Mouse (Mus musculus): Measurements from ENCODE around the gene Pex13. TPM values are rescaled to one million over a fixed set of nuclear protein-coding genes. Genes with fewer than 3 reads are reported as not detected.

Pex13 gene
- polyA plus RNA-seq, 1 experiment from 2014 or later: 10.0 TPM

- H3K4me2 ChIP-seq (ENCODE audit: low read depth, low read length): no peak overlapping the region
- H3K9ac ChIP-seq (ENCODE audit: low read depth, low read length): no peak overlapping the region
- no peak for ATAC-seq (ENCODE audit: low read depth)
Measured at GRCm38 (mm10) chr11:23664232-23664631, 1.5 kb downstream of the Pex13 start.

GRCm38 (mm10) chr11:23657791-23658190 is 8.0 kb downstream of the Pex13 start:
- 61% methylated on average over 2 of the region's 2 CpGs for WGBS (ENCODE audit: insufficient replicate concordance)

More at GRCm38 (mm10) chr11:23664232-23664631, 1.5 kb downstream of the Pex13 start:
- H3K27ac ChIP-seq (ENCODE audit: low read length): no peak overlapping the region
- no peaks in the 10 kb centered on the region for H3K27me3 ChIP-seq (ENCODE audit: control insufficient read depth, insufficient read depth, low read depth, low read length)
- no peaks in the 10 kb centered on the region for H3K36me3 ChIP-seq (ENCODE audit: control insufficient read depth, insufficient read depth)
- no peak overlapping the region for H3K4me3 ChIP-seq (ENCODE audit: low read depth, low read length)
- no peaks in the 10 kb centered on the region for H3K9me3 ChIP-seq (replicated peaks; ENCODE audit: control insufficient read depth, low read length)
- peaks cover 4% of the 10 kb centered on the region for H3K4me1 ChIP-seq (ENCODE audit: control insufficient read depth, low read depth, low read length)

GRCm38 (mm10) chr11:23653666-23654065 is 12.1 kb downstream of the Pex13 start:
- Histone ChIP-seq H3K4me1 (ENCODE audit: control insufficient read depth, low read depth, low read length) (no peaks in the 10 kb centered on the region; the same call in 1 of the 2 replicates), H3K9me3 (replicated peaks; ENCODE audit: control insufficient read depth, low read length) (no peaks in the 10 kb centered on the region), H3K9ac (ENCODE audit: low read depth, low read length) (no peak overlapping the region), H3K4me3 (ENCODE audit: low read depth, low read length) (no peak overlapping the region), H3K36me3 (ENCODE audit: control insufficient read depth, insufficient read depth) (no peaks in the 10 kb centered on the region), H3K27ac (ENCODE audit: low read length) (no peak overlapping the region), H3K4me2 (ENCODE audit: low read depth, low read length) (no peak overlapping the region), H3K27me3 (ENCODE audit: control insufficient read depth, insufficient read depth, low read depth, low read length) (no peaks in the 10 kb centered on the region)
- ATAC-seq (ENCODE audit: low read depth): no peak
- WGBS (ENCODE audit: insufficient replicate concordance): 63% methylated on average over 3 of the region's 3 CpGs

More at GRCm38 (mm10) chr11:23657791-23658190, 8.0 kb downstream of the Pex13 start:
- H3K9me3 ChIP-seq (replicated peaks; ENCODE audit: control insufficient read depth, low read length): no peaks in the 10 kb centered on the region
- no peaks in the 10 kb centered on the region for H3K27me3 ChIP-seq (ENCODE audit: control insufficient read depth, insufficient read depth, low read depth, low read length)
- no peaks in the 10 kb centered on the region; the same call in 1 of the 2 replicates for H3K4me1 ChIP-seq (ENCODE audit: control insufficient read depth, low read depth, low read length)
- H3K9ac ChIP-seq (ENCODE audit: low read depth, low read length): no peak overlapping the region
- ATAC-seq (ENCODE audit: low read depth): no peak
- H3K4me3 ChIP-seq (ENCODE audit: low read depth, low read length): no peak overlapping the region
- H3K36me3 ChIP-seq (ENCODE audit: control insufficient read depth, insufficient read depth): no peaks in the 10 kb centered on the region
- no peak overlapping the region for H3K27ac ChIP-seq (ENCODE audit: low read length)
- H3K4me2 ChIP-seq (ENCODE audit: low read depth, low read length): no peak overlapping the region

- H3K4me1 ChIP-seq (ENCODE audit: control insufficient read depth, low read depth, low read length): no peaks in the 10 kb centered on the region
- H3K9me3 ChIP-seq (replicated peaks; ENCODE audit: control insufficient read depth, low read length): no peaks in the 10 kb centered on the region
- H3K4me3 ChIP-seq (ENCODE audit: low read depth, low read length): no peak overlapping the region
- WGBS (ENCODE audit: insufficient replicate concordance): 69% methylated on average over 3 of the region's 3 CpGs
- no peak overlapping the region for H3K4me2 ChIP-seq (ENCODE audit: low read depth, low read length)
- no peak overlapping the region for H3K27ac ChIP-seq (ENCODE audit: low read length)
- no peak for ATAC-seq (ENCODE audit: low read depth)
- H3K36me3 ChIP-seq (ENCODE audit: control insufficient read depth, insufficient read depth): no peaks in the 10 kb centered on the region
- no peak overlapping the region for H3K9ac ChIP-seq (ENCODE audit: low read depth, low read length)
- H3K27me3 ChIP-seq (ENCODE audit: control insufficient read depth, insufficient read depth, low read depth, low read length): no peaks in the 10 kb centered on the region
Measured at GRCm38 (mm10) chr11:23647835-23648234, 17.9 kb downstream of the Pex13 start.

- Histone ChIP-seq H3K27me3 (ENCODE audit: control insufficient read depth, insufficient read depth, low read depth, low read length) (no peaks in the 10 kb centered on the region), H3K4me3 (ENCODE audit: low read depth, low read length) (no peak overlapping the region), H3K36me3 (ENCODE audit: control insufficient read depth, insufficient read depth) (no peaks in the 10 kb centered on the region), H3K9ac (ENCODE audit: low read depth, low read length) (no peak overlapping the region), H3K4me2 (ENCODE audit: low read depth, low read length) (no peak overlapping the region), H3K27ac (ENCODE audit: low read length) (no peak overlapping the region), H3K4me1 (ENCODE audit: control insufficient read depth, low read depth, low read length) (no peaks in the 10 kb centered on the region), H3K9me3 (replicated peaks; ENCODE audit: control insufficient read depth, low read length) (no peaks in the 10 kb centered on the region)
- ATAC-seq (ENCODE audit: low read depth): no peak
Measured at GRCm38 (mm10) chr11:23647431-23647830, 18.3 kb downstream of the Pex13 start.

GRCm38 (mm10) chr11:23634573-23634972 is 31.2 kb downstream of the Pex13 start:
- peaks cover 12% of the 10 kb centered on the region for H3K4me1 ChIP-seq (ENCODE audit: control insufficient read depth, low read depth, low read length)
- no peaks in the 10 kb centered on the region; the same call in 1 of the 2 replicates for H3K36me3 ChIP-seq (ENCODE audit: control insufficient read depth, insufficient read depth)
- no peaks in the 10 kb centered on the region for H3K9me3 ChIP-seq (replicated peaks; ENCODE audit: control insufficient read depth, low read length)
- H3K27ac ChIP-seq (ENCODE audit: low read length): no peak overlapping the region
- ATAC-seq (ENCODE audit: low read depth): no peak
- H3K27me3 ChIP-seq (ENCODE audit: control insufficient read depth, insufficient read depth, low read depth, low read length): no peaks in the 10 kb centered on the region
- WGBS (ENCODE audit: insufficient replicate concordance): 60% methylated on average over 8 of the region's 8 CpGs
- H3K9ac ChIP-seq (ENCODE audit: low read depth, low read length): peak overlapping the region; percentile 20; the same call in 1 of the 2 replicates
- no peak overlapping the region for H3K4me2 ChIP-seq (ENCODE audit: low read depth, low read length)
- no peak overlapping the region for H3K4me3 ChIP-seq (ENCODE audit: low read depth, low read length)

GRCm38 (mm10) chr11:23633879-23634215 is 31.9 kb downstream of the Pex13 start:
- Histone ChIP-seq H3K36me3 (ENCODE audit: control insufficient read depth, insufficient read depth) (no peaks in the 10 kb centered on the region; the same call in 1 of the 2 replicates), H3K27ac (ENCODE audit: low read length) (peak overlapping the region; percentile 61), H3K4me3 (ENCODE audit: low read depth, low read length) (peak overlapping the region; percentile 90), H3K9ac (ENCODE audit: low read depth, low read length) (peak overlapping the region; percentile 47; the same call in 1 of the 2 replicates), H3K4me1 (ENCODE audit: control insufficient read depth, low read depth, low read length) (peaks cover 12% of the 10 kb centered on the region), H3K4me2 (ENCODE audit: low read depth, low read length) (peak overlapping the region; percentile 91), H3K9me3 (replicated peaks; ENCODE audit: control insufficient read depth, low read length) (no peaks in the 10 kb centered on the region), H3K27me3 (ENCODE audit: control insufficient read depth, insufficient read depth, low read depth, low read length) (no peaks in the 10 kb centered on the region)
- 10% methylated on average over 7 of the region's 7 CpGs for WGBS (ENCODE audit: insufficient replicate concordance)
- no peak for ATAC-seq (ENCODE audit: low read depth)

GRCm38 (mm10) chr11:23632945-23633878 is 32.5 kb downstream of the Pex13 start, which contains the start of gene 0610010F05Rik:
Gene 0610010F05Rik (minus strand): TSS chr11:23633639.
- no peaks in the 10 kb centered on the region for H3K27me3 ChIP-seq (ENCODE audit: control insufficient read depth, insufficient read depth, low read depth, low read length)

GRCm38 (mm10) chr11:23630664-23631063 is 35.1 kb downstream of the Pex13 start:
- Histone ChIP-seq H3K9me3 (replicated peaks; ENCODE audit: control insufficient read depth, low read length) (no peaks in the 10 kb centered on the region), H3K4me3 (ENCODE audit: low read depth, low read length) (no peak overlapping the region), H3K27me3 (ENCODE audit: control insufficient read depth, insufficient read depth, low read depth, low read length) (no peaks in the 10 kb centered on the region), H3K4me2 (ENCODE audit: low read depth, low read length) (no peak overlapping the region), H3K4me1 (ENCODE audit: control insufficient read depth, low read depth, low read length) (peaks cover 12% of the 10 kb centered on the region), H3K36me3 (ENCODE audit: control insufficient read depth, insufficient read depth) (no peaks in the 10 kb centered on the region), H3K27ac (ENCODE audit: low read length) (no peak overlapping the region), H3K9ac (ENCODE audit: low read depth, low read length) (no peak overlapping the region)
- no peak for ATAC-seq (ENCODE audit: low read depth)

More at GRCm38 (mm10) chr11:23632945-23633878, 32.5 kb downstream of the Pex13 start, which contains the start of gene 0610010F05Rik:
- H3K27ac ChIP-seq (ENCODE audit: low read length): peak within 1 kb of the TSS; percentile 85
- peaks cover 12% of the 10 kb centered on the region for H3K4me1 ChIP-seq (ENCODE audit: control insufficient read depth, low read depth, low read length)
- no peaks in the 10 kb centered on the region for H3K9me3 ChIP-seq (replicated peaks; ENCODE audit: control insufficient read depth, low read length)
- no peaks in the 10 kb centered on the region; the same call in 1 of the 2 replicates for H3K36me3 ChIP-seq (ENCODE audit: control insufficient read depth, insufficient read depth)
- peak within 1 kb of the TSS; percentile 90 for H3K4me3 ChIP-seq (ENCODE audit: low read depth, low read length)
- H3K9ac ChIP-seq (ENCODE audit: low read depth, low read length): peak within 1 kb of the TSS; percentile 93
- WGBS (ENCODE audit: insufficient replicate concordance): under 1% methylated on average over 84 of the region's 103 CpGs
- H3K4me2 ChIP-seq (ENCODE audit: low read depth, low read length): peak within 1 kb of the TSS; percentile 97
- peak; percentile 99 for ATAC-seq (ENCODE audit: low read depth)

All from liver, embryonic 16.5 days (tissue).